In the genomic region with DNA sequence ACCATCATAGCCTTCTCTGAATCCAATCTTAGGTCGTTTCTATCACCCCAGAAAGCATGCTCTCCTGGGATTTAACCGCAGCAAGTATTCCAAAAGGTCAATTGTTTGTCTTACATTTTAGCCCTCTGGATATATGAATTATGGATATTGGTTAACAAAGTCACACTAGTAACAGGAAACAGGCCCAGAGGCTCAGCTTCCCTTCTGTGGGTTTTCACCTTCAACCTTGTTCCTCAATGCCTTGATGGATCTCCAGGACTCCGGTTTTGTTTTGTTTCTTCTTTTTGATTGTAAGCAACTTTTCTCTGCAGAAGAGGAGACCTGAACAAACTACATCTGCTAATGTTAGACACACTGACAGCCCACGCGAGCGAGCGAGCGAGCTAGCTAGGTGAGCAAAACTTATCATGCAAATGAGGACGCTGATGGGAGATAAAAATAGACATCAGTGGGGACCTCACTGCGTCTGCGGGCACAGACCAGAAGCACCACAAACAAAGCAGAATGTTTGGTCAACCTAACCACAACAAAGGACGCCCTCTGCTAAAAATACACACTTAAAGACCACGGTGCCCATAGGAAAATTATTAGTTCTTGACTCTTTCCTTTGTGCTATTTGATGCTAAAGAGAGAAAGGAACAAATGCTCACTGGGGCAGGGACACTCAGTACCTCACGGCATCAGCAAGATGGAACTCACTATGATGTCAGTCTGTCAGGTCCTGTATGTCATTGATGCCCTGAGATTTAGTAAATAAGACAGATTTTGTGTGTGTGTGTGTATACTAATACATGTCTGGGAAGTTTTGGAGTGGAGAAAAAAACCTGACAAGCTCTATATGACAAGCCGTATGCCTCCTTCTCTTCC, we compare ENCODE assay signal across 18 mouse cellular contexts. TPM values are rescaled to one million over a fixed set of nuclear protein-coding genes. Genes with fewer than 3 reads are reported as not detected.
DNase-seq lines count a peak whose midpoint lies in the region; ATAC-seq and TF ChIP-seq lines count a peak whose summit lies in the region.
"Had no signal": no experiment of that assay in that cellular context is flagged by ENCODE, and none has a peak within 500 bp of the region (broad histone marks: within the 10 kb centered on the region; RNA-seq: fewer than 3 reads in every experiment).

No protein-coding gene starts in this region.

- H3K9ac ChIP-seq in heart, embryonic 15.5 days, result no peak overlapping the region
- H3K9ac ChIP-seq in hindbrain, embryonic 11.5 days (ENCODE audit: low read depth, low read length), result no peak overlapping the region
- H3K9ac ChIP-seq: forebrain, embryonic 15.5 days; intestine, embryonic 15.5 days; limb, embryonic 12.5 days; neural tube, embryonic 13.5 days had no signal

- H3K27me3 ChIP-seq in heart, embryonic 15.5 days, result no peaks in the 10 kb centered on the region
- no peaks in the 10 kb centered on the region for H3K27me3 ChIP-seq in megakaryocyte, embryonic 14.5 days (replicated peaks)
- H3K27me3 ChIP-seq in hindbrain, embryonic 11.5 days (ENCODE audit: control insufficient read depth, insufficient read depth, low read length), result no peaks in the 10 kb centered on the region
- H3K27me3 ChIP-seq: forebrain, embryonic 15.5 days; intestine, embryonic 15.5 days; limb, embryonic 12.5 days; neural tube, embryonic 13.5 days had no signal

- no peak overlapping the region for H3K4me3 ChIP-seq in heart, embryonic 15.5 days
- peak overlapping the region; percentile 23 for H3K4me3 ChIP-seq in bone marrow, adult 2 months (replicated peaks; ENCODE audit: control insufficient read depth, low read depth, low read length)
- H3K4me3 ChIP-seq in megakaryocyte, embryonic 14.5 days (replicated peaks), result peak overlapping the region; percentile 83
- H3K4me3 ChIP-seq in hindbrain, embryonic 11.5 days (ENCODE audit: low read depth, low read length), result no peak overlapping the region
- H3K4me3 ChIP-seq: forebrain, embryonic 15.5 days; intestine, embryonic 15.5 days; limb, embryonic 12.5 days; neural tube, embryonic 13.5 days had no signal

- peak overlapping the region; percentile 28; the same call in 1 of the 2 replicates for H3K4me2 ChIP-seq in heart, embryonic 15.5 days
- no peak overlapping the region for H3K4me2 ChIP-seq in hindbrain, embryonic 11.5 days (replicated peaks; ENCODE audit: low read depth, low read length)
- H3K4me2 ChIP-seq: forebrain, embryonic 15.5 days; intestine, embryonic 15.5 days; limb, embryonic 12.5 days; neural tube, embryonic 13.5 days had no signal

- peak overlapping the region; percentile 1; the same call in 1 of the 2 replicates for H3K27ac ChIP-seq in heart, embryonic 15.5 days
- H3K27ac ChIP-seq in bone marrow, adult 2 months (ENCODE audit: control insufficient read depth, insufficient read depth, low read depth, low read length, poor library complexity), result no peak overlapping the region
- H3K27ac ChIP-seq in hindbrain, embryonic 11.5 days (ENCODE audit: low read depth, low read length), result no peak overlapping the region
- H3K27ac ChIP-seq: intestine, embryonic 15.5 days; limb, embryonic 12.5 days; neural tube, embryonic 13.5 days had no signal

- peaks cover 12% of the 10 kb centered on the region; the same call in 1 of the 2 replicates for H3K4me1 ChIP-seq in heart, embryonic 15.5 days (replicated peaks)
- H3K4me1 ChIP-seq in bone marrow, adult 2 months (ENCODE audit: control insufficient read depth, insufficient read depth, low read length), result no peaks in the 10 kb centered on the region; the same call in 1 of the 2 replicates
- peaks cover 54% of the 10 kb centered on the region for H3K4me1 ChIP-seq in megakaryocyte, embryonic 14.5 days
- no peaks in the 10 kb centered on the region for H3K4me1 ChIP-seq in hindbrain, embryonic 11.5 days (replicated peaks; ENCODE audit: control insufficient read depth, insufficient read depth, low read length)

- TF ChIP-seq CTCF in bone marrow, adult 2 months (IDR thresholded peaks at IDR 0.05; ENCODE audit: control insufficient read depth, insufficient read depth, low read length), result no peak

- 49% methylated on average over 15 of the region's 15 CpGs for WGBS in heart, embryonic 15.5 days
- WGBS in bone marrow, adult 2 months, result 10% methylated on average over 15 of the region's 15 CpGs
- 88% methylated on average over 15 of the region's 15 CpGs for WGBS in hindbrain, embryonic 11.5 days

- no peak for TF ChIP-seq POLR2A in bone marrow, adult 2 months (IDR thresholded peaks at IDR 0.05; ENCODE audit: borderline replicate concordance, control insufficient read depth, low read depth, low read length)

- ATAC-seq in heart, embryonic 15.5 days (replicated peaks; ENCODE audit: insufficient number of reproducible peaks, insufficient read depth, low FRiP score, low read depth), result no peak
- no peak for ATAC-seq in hindbrain, embryonic 11.5 days (ENCODE audit: low FRiP score)
- ATAC-seq: forebrain, embryonic 15.5 days; intestine, embryonic 15.5 days; lung, postnatal 0 days had no signal

- no peak for DNase-seq in heart, postnatal 4 days
- DNase-seq in B cell, adult 2 months, result peak; percentile 42 to 48
- DNase-seq in urinary bladder, postnatal 4 days (ENCODE audit: low spot score in 2 of 2), result no peak
- DNase-seq in left cerebral cortex, adult 18-20 months (ENCODE audit: low spot score in 2 of 2), result no peak
- DNase-seq in hindbrain, embryonic 11.5 days (ENCODE audit: low spot score), result no peak
- DNase-seq: adrenal gland, postnatal 25 days; cerebellum, adult 11 months; gastrocnemius, postnatal 36 days; midbrain, embryonic 14.5 days; retina, postnatal 1 day had no signal

- H3K36me3 ChIP-seq in heart, embryonic 15.5 days, result no peaks in the 10 kb centered on the region
- H3K36me3 ChIP-seq in megakaryocyte, embryonic 14.5 days (replicated peaks; ENCODE audit: low read length), result peaks cover 16% of the 10 kb centered on the region
- no peaks in the 10 kb centered on the region for H3K36me3 ChIP-seq in hindbrain, embryonic 11.5 days (ENCODE audit: control insufficient read depth, insufficient read depth, low read length)
- H3K36me3 ChIP-seq: forebrain, embryonic 15.5 days; intestine, embryonic 15.5 days; limb, embryonic 12.5 days; neural tube, embryonic 13.5 days had no signal

- H3K9me3 ChIP-seq in heart, embryonic 15.5 days (replicated peaks), result no peaks in the 10 kb centered on the region
- no peaks in the 10 kb centered on the region for H3K9me3 ChIP-seq in megakaryocyte, embryonic 14.5 days
- no peaks in the 10 kb centered on the region for H3K9me3 ChIP-seq in hindbrain, embryonic 11.5 days (ENCODE audit: control insufficient read depth, low read length)
- H3K9me3 ChIP-seq: forebrain, embryonic 15.5 days; intestine, embryonic 15.5 days; neural tube, embryonic 13.5 days had no signal

RNA-seq across cellular contexts. Expression of gene Foxn3, which starts 18.9 kb away (rescaled TPM):
- 57.5 and 64.2 TPM in 2 replicates for polyA plus RNA-seq in heart, embryonic 15.5 days (2015; fragmentation: Nextera tagmentation; extraction: Ambion mirVana)
- total RNA-seq in heart, postnatal 4 days (2021), result 100 to 1,000 TPM; 113 to 131 TPM
- 20.7 and 23.7 TPM in 2 replicates for polyA plus RNA-seq in bone marrow, adult 2 months (2011; ENCODE audit: insufficient read depth, insufficient read length, low replicate concordance, missing spikeins)
- 7.7 and 20.5 TPM in 2 replicates for polyA plus RNA-seq in megakaryocyte, embryonic 14.5 days (2012; ENCODE audit: insufficient read depth, low replicate concordance)
- 10 to 100 TPM; 47.3 to 50.9 TPM for total RNA-seq in left cerebral cortex, adult 18-20 months (2021)
- 77.7 and 91.6 TPM in 2 replicates for polyA plus RNA-seq in hindbrain, embryonic 11.5 days (2014; fragmentation: Nextera tagmentation; extraction: Ambion mirVana)

Comparison
In these comparisons a context has a peak if more than half of its experiments do, and no peak if none do; other contexts are left out.
1. H3K4me3 ChIP-seq: peak in bone marrow, adult 2 months (single experiment) and megakaryocyte, embryonic 14.5 days (single experiment); none in heart, embryonic 15.5 days (single experiment) and hindbrain, embryonic 11.5 days (single experiment).
2. DNase-seq: peak in B cell, adult 2 months (2 of 2); none in heart, postnatal 4 days (single experiment), urinary bladder, postnatal 4 days (0 of 2), left cerebral cortex, adult 18-20 months (0 of 2) and hindbrain, embryonic 11.5 days (single experiment).